In genomic region chr6:59180376-59180996, GRCm38 (mm10) we compare ENCODE assay signal across 8 mouse cellular contexts. TPM values are rescaled to one million over a fixed set of nuclear protein-coding genes. Genes with fewer than 3 reads are reported as not detected.
DNase-seq lines count a peak whose midpoint lies in the region; ATAC-seq and TF ChIP-seq lines count a peak whose summit lies in the region.

No protein-coding gene starts in this region.

- no peak overlapping the region for H3K9ac ChIP-seq in forebrain, embryonic 16.5 days (replicated peaks; ENCODE audit: low read depth, low read length)
- no peak overlapping the region for H3K9ac ChIP-seq in midbrain, embryonic 12.5 days (replicated peaks)
- no peak overlapping the region for H3K9ac ChIP-seq in stomach, embryonic 14.5 days (replicated peaks; ENCODE audit: low read depth, low read length)

- peaks cover 9% of the 10 kb centered on the region for H3K4me1 ChIP-seq in spleen, adult 2 months (ENCODE audit: control insufficient read depth, insufficient read depth, insufficient read length)
- H3K4me1 ChIP-seq in forebrain, embryonic 16.5 days (replicated peaks; ENCODE audit: control insufficient read depth, insufficient read depth, low read length): no peaks in the 10 kb centered on the region
- H3K4me1 ChIP-seq in midbrain, embryonic 12.5 days: no peaks in the 10 kb centered on the region
- no peaks in the 10 kb centered on the region for H3K4me1 ChIP-seq in stomach, embryonic 14.5 days (ENCODE audit: control insufficient read depth, insufficient read depth, low read length)

- DNase-seq in spleen, adult 2 months (ENCODE audit: low read depth in 1 of 2, low spot score in 2 of 2): peak; percentile 46 to 55
- DNase-seq in spleen, adult 12 weeks (ENCODE audit: low spot score): no peak
- DNase-seq in cerebellum, adult 11-12 months: peak; percentile 20
- DNase-seq in left cerebral cortex, adult 18-20 months (ENCODE audit: low spot score in 2 of 2): peak; percentile 65 to 70

- H3K27me3 ChIP-seq in spleen, adult 2 months (ENCODE audit: control insufficient read depth, insufficient read depth, low read length): no peaks in the 10 kb centered on the region
- no peaks in the 10 kb centered on the region for H3K27me3 ChIP-seq in forebrain, embryonic 16.5 days (replicated peaks; ENCODE audit: control insufficient read depth, insufficient read depth, low read length)
- no peaks in the 10 kb centered on the region for H3K27me3 ChIP-seq in midbrain, embryonic 12.5 days
- no peaks in the 10 kb centered on the region for H3K27me3 ChIP-seq in stomach, embryonic 14.5 days (ENCODE audit: control insufficient read depth, insufficient read depth, low read length)

- no peak overlapping the region for H3K4me2 ChIP-seq in forebrain, embryonic 16.5 days (ENCODE audit: low read length)
- no peak overlapping the region for H3K4me2 ChIP-seq in midbrain, embryonic 12.5 days (replicated peaks)
- H3K4me2 ChIP-seq in stomach, embryonic 14.5 days (replicated peaks; ENCODE audit: low read depth, low read length): no peak overlapping the region

- no peak for TF ChIP-seq POLR2A in spleen, adult 2 months (IDR thresholded peaks at IDR 0.05; ENCODE audit: low read depth, low read length)

- H3K27ac ChIP-seq in spleen, adult 2 months (ENCODE audit: insufficient read depth, low read length): no peak overlapping the region
- H3K27ac ChIP-seq in forebrain, embryonic 16.5 days (ENCODE audit: low read length): no peak overlapping the region
- no peak overlapping the region for H3K27ac ChIP-seq in midbrain, embryonic 12.5 days (replicated peaks)
- H3K27ac ChIP-seq in stomach, embryonic 14.5 days (ENCODE audit: low read length): no peak overlapping the region

- H3K36me3 ChIP-seq in spleen, adult 2 months (ENCODE audit: control insufficient read depth, insufficient read depth, low read length): no peaks in the 10 kb centered on the region
- no peaks in the 10 kb centered on the region for H3K36me3 ChIP-seq in forebrain, embryonic 16.5 days (ENCODE audit: control insufficient read depth, insufficient read depth)
- H3K36me3 ChIP-seq in midbrain, embryonic 12.5 days: no peaks in the 10 kb centered on the region
- no peaks in the 10 kb centered on the region for H3K36me3 ChIP-seq in stomach, embryonic 14.5 days (ENCODE audit: control insufficient read depth, insufficient read depth, low read length)

- peak; percentile 14; the same call in 1 of the 2 replicates for TF ChIP-seq CTCF in spleen, adult 2 months (IDR thresholded peaks at IDR 0.05; ENCODE audit: extremely low read depth, insufficient read depth, insufficient read length, insufficient replicate concordance)

- peak; percentile 92 for ATAC-seq in forebrain, embryonic 16.5 days
- peak; percentile 86 for ATAC-seq in inflammation-experienced regulatory T-cells, adult 6 months
- ATAC-seq in midbrain, embryonic 12.5 days (ENCODE audit: low FRiP score, low read depth): peak; percentile 84
- peak; percentile 56; the same call in 1 of the 2 replicates for ATAC-seq in stomach, embryonic 14.5 days (ENCODE audit: insufficient number of reproducible peaks, insufficient read depth, low FRiP score, low read depth)

- WGBS in spleen, adult 2 months: 43% methylated on average over 7 of the region's 7 CpGs
- WGBS in forebrain, embryonic 16.5 days: 41% methylated on average over 7 of the region's 7 CpGs
- WGBS in midbrain, embryonic 12.5 days: 46% methylated on average over 7 of the region's 7 CpGs
- WGBS in stomach, embryonic 14.5 days: 33% methylated on average over 7 of the region's 7 CpGs

- no peak overlapping the region for H3K4me3 ChIP-seq in spleen, adult 2 months (ENCODE audit: extremely low read depth, insufficient read depth, insufficient read length)
- no peak overlapping the region for H3K4me3 ChIP-seq in forebrain, embryonic 16.5 days (replicated peaks; ENCODE audit: low read length)
- H3K4me3 ChIP-seq in midbrain, embryonic 12.5 days: no peak overlapping the region
- H3K4me3 ChIP-seq in stomach, embryonic 14.5 days (ENCODE audit: low read depth, low read length): no peak overlapping the region

- H3K9me3 ChIP-seq in forebrain, embryonic 16.5 days (ENCODE audit: control insufficient read depth, low read length): no peaks in the 10 kb centered on the region
- no peaks in the 10 kb centered on the region for H3K9me3 ChIP-seq in midbrain, embryonic 12.5 days
- H3K9me3 ChIP-seq in stomach, embryonic 14.5 days (ENCODE audit: control insufficient read depth, low read depth, low read length): no peaks in the 10 kb centered on the region

RNA-seq across cellular contexts. Expression of gene Tigd2, which starts 28.2 kb away (rescaled TPM):
- polyA plus RNA-seq in spleen, adult 2 months (2012; rRNA removed): 3.6 and 5.1 TPM in 2 replicates
- 7.4 and 8.1 TPM in 2 replicates for polyA plus RNA-seq in forebrain, embryonic 16.5 days (2015; fragmentation: Nextera tagmentation; extraction: Ambion mirVana)
- 10 to 100 TPM; 17.4 to 31.5 (median 30.5) TPM for polyA plus RNA-seq in inflammation-experienced regulatory T-cells, adult 6 months (2017; shearing (Covaris generic))
- total RNA-seq in left cerebral cortex, adult 18-20 months (2021): 10 to 100 TPM; 11.1 to 13.0 TPM
- 10.0 and 10.5 TPM in 2 replicates for polyA plus RNA-seq in midbrain, embryonic 12.5 days (2016; fragmentation: Nextera tagmentation; extraction: Ambion mirVana)
- 16.9 and 18.6 TPM in 2 replicates for polyA plus RNA-seq in stomach, embryonic 14.5 days (2014; fragmentation: Nextera tagmentation; extraction: Ambion mirVana)
